Comparison of ENCODE assay signal across 15 mouse cellular contexts in genomic region chr13:33001341-33001740, GRCm38 (mm10). TPM values are rescaled to one million over a fixed set of nuclear protein-coding genes. Genes with fewer than 3 reads are reported as not detected.
"Had no signal": no experiment of that assay in that cellular context is flagged by ENCODE, and none has a peak within 500 bp of the region (broad histone marks: within the 10 kb centered on the region; RNA-seq: fewer than 3 reads in every experiment).

No protein-coding gene starts in this region.

- ATAC-seq: liver, embryonic 12.5 days had no signal

- H3K4me2 ChIP-seq: kidney, embryonic 15.5 days; limb, embryonic 15.5 days; liver, embryonic 12.5 days; lung, embryonic 14.5 days had no signal

- DNase-seq: kidney, adult 18-20 months; kidney, postnatal 14 days; lung, embryonic 14.5 days; lung, postnatal 14 days; midbrain, embryonic 14.5 days; right cerebral cortex, adult 18-20 months; right cerebral cortex, postnatal 25 days had no signal

- H3K4me3 ChIP-seq: kidney, embryonic 15.5 days; left cerebral cortex, adult 2 months; limb, embryonic 15.5 days; liver, embryonic 12.5 days had no signal

- H3K9ac ChIP-seq: kidney, embryonic 15.5 days; limb, embryonic 15.5 days; liver, embryonic 12.5 days; lung, embryonic 14.5 days had no signal

- H3K27ac ChIP-seq: kidney, embryonic 15.5 days; left cerebral cortex, adult 2 months; limb, embryonic 15.5 days; liver, embryonic 12.5 days; macrophage had no signal

- H3K9me3 ChIP-seq: kidney, embryonic 15.5 days; limb, embryonic 15.5 days; liver, embryonic 12.5 days had no signal

- H3K36me3 ChIP-seq: kidney, embryonic 15.5 days; limb, embryonic 15.5 days; liver, embryonic 12.5 days had no signal

- H3K27me3 ChIP-seq: kidney, embryonic 15.5 days; limb, embryonic 15.5 days; liver, embryonic 12.5 days had no signal

RNA-seq across cellular contexts. Expression of gene Serpinb9b, which starts 25.9 kb away (rescaled TPM):
- polyA plus RNA-seq: limb, embryonic 11.5 days; liver, embryonic 12.5 days; small intestine, adult 2 months; stomach, embryonic 16.5 days had no signal
